Mouse (Mus musculus): ENCODE data around the gene Dok3. TPM values are rescaled to one million over a fixed set of nuclear protein-coding genes. Genes with fewer than 3 reads are reported as not detected.

Dok3 gene
- total RNA-seq, 2 experiments from 2014 or later, result 5.0 to 6.5 TPM

- no peak for DNase-seq (ENCODE audit: low spot score in 2 of 2)
Observed at GRCm38 (mm10) chr13:55510332-55510667, 18.8 kb downstream of the Dok3 start.

GRCm38 (mm10) chr13:55508531-55508930, 20.6 kb downstream of the Dok3 start:
- no peak for DNase-seq (ENCODE audit: low spot score in 2 of 2)

GRCm38 (mm10) chr13:55507877-55508276, 21.2 kb downstream of the Dok3 start:
- DNase-seq (ENCODE audit: low spot score in 2 of 2), result no peak

- DNase-seq (ENCODE audit: low spot score in 2 of 2), result peak; percentile 28 to 47
Observed at GRCm38 (mm10) chr13:55506697-55507096, 22.4 kb downstream of the Dok3 start.

- no peak for DNase-seq (ENCODE audit: low spot score in 2 of 2)
Observed at GRCm38 (mm10) chr13:55505810-55506209, 23.3 kb downstream of the Dok3 start.

- DNase-seq (ENCODE audit: low spot score in 2 of 2), result no peak
Observed at GRCm38 (mm10) chr13:55504390-55504789, 24.7 kb downstream of the Dok3 start.

- DNase-seq (ENCODE audit: low spot score in 2 of 2), result peak in 1 of 2 experiments; percentile 31
Observed at GRCm38 (mm10) chr13:55502405-55502804, 26.7 kb downstream of the Dok3 start.

- no peak for DNase-seq (ENCODE audit: low spot score in 2 of 2)
Observed at GRCm38 (mm10) chr13:55500575-55500974, 28.5 kb downstream of the Dok3 start.

GRCm38 (mm10) chr13:55498906-55499305, 30.2 kb downstream of the Dok3 start:
- DNase-seq (ENCODE audit: low spot score in 2 of 2), result no peak

GRCm38 (mm10) chr13:55496661-55497060, 32.4 kb downstream of the Dok3 start:
- no peak for DNase-seq (ENCODE audit: low spot score in 2 of 2)

GRCm38 (mm10) chr13:55495702-55496101, 33.4 kb downstream of the Dok3 start:
- no peak for DNase-seq (ENCODE audit: low spot score in 2 of 2)

- DNase-seq (ENCODE audit: low spot score in 2 of 2), result peak; percentile 63 to 74
Observed at GRCm38 (mm10) chr13:55494883-55495621, 34.0 kb downstream of the Dok3 start.

- no peak for DNase-seq (ENCODE audit: low spot score in 2 of 2)
Observed at GRCm38 (mm10) chr13:55494257-55494656, 34.8 kb downstream of the Dok3 start.

- DNase-seq (ENCODE audit: low spot score in 2 of 2), result peak in 1 of 2 experiments; percentile 74
Observed at GRCm38 (mm10) chr13:55487578-55488498, 41.3 kb downstream of the Dok3 start, which contains the start of gene Dbn1. Gene Dbn1, minus strand, starts transcription at chr13:55488111.

GRCm38 (mm10) chr13:55486916-55487577, 42.0 kb downstream of the Dok3 start:
- DNase-seq (ENCODE audit: low spot score in 2 of 2), result peak in 1 of 2 experiments; percentile 66

- DNase-seq (ENCODE audit: low spot score in 2 of 2), result peak in 1 of 2 experiments; percentile 59
Observed at GRCm38 (mm10) chr13:55486029-55486794, 42.9 kb downstream of the Dok3 start.

- DNase-seq (ENCODE audit: low spot score in 2 of 2), result no peak
Observed at GRCm38 (mm10) chr13:55484520-55485088, 44.5 kb downstream of the Dok3 start.

- DNase-seq (ENCODE audit: low spot score in 2 of 2), result peak; percentile 89 to 91
Observed at GRCm38 (mm10) chr13:55483593-55483992, 45.5 kb downstream of the Dok3 start.

- no peak for DNase-seq (ENCODE audit: low spot score in 2 of 2)
Observed at GRCm38 (mm10) chr13:55483071-55483470, 46.0 kb downstream of the Dok3 start.

- DNase-seq (ENCODE audit: low spot score in 2 of 2), result no peak
Observed at GRCm38 (mm10) chr13:55482542-55482941, 46.6 kb downstream of the Dok3 start.
